Mouse (Mus musculus): ENCODE data around the gene Lypd4.

DNA sequence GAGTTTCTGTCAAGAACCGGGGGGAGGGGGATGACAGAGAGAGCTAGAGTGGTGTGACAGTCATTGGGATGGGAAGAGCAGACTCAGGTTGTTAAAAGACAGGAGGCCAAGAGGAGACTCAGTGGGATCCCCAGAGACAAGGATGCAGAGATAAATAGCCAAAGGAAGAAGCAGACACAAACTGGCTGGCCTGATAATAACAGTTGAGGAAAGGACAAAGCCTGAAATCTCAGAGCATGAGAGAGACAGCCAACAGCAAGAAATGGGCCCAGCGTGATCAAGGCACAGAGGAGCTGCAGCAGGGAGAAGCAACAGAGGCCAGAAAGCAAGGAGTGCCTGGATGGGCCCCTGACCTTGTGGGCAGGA is 32.5 kb upstream of the Lypd4 start:
- TF ChIP-seq CTCF (conservative IDR thresholded peaks at IDR 0.05; ENCODE audit: low read length) (no peak), NANOG (IDR thresholded peaks at IDR 0.05; ENCODE audit: borderline replicate concordance, low read length) (no peak)

All from E14TG2a.4 (cell line).